Mouse (Mus musculus) stomach, embryonic 14.5 days (tissue): ENCODE data around the gene Acot11. TPM values are rescaled to one million over a fixed set of nuclear protein-coding genes. Genes with fewer than 3 reads are reported as not detected.
"Not testable (repeated sequence)": the region's sequence is repeated elsewhere in the genome, so short reads cannot be mapped to it uniquely, and the experiment has no call there.

Experiments used
- ATAC-seq: fragments of 200-750 bp; cut with Nextera tagmentation; 2 replicates; pipeline ENCODE4 v1.8.0; 2017; ENCODE audit warnings: low read depth, moderate TSS enrichment; ENCODE audit not compliant: insufficient number of reproducible peaks, insufficient read depth, low FRiP score
- H3K27ac ChIP-seq: fragments of 300-500 bp; sonication (generic); 2 replicates; pipeline ENCODE4 v1.5.1; 2014; ENCODE audit warnings: mild to moderate bottlenecking, low read length, moderate library complexity, mixed read lengths
- H3K27me3 ChIP-seq: fragments of 300-500 bp; sonication (generic); 2 replicates; pipeline ENCODE4 v1.6.1; 2014; ENCODE audit warnings: low read length, control low read depth, mixed read lengths; ENCODE audit not compliant: control insufficient read depth, insufficient read depth
- H3K36me3 ChIP-seq: fragments of 300-500 bp; sonication (generic); 2 replicates; pipeline ENCODE4 v1.6.1; 2014; ENCODE audit warnings: mild to moderate bottlenecking, control low read depth, low read length, moderate library complexity, mixed read lengths; ENCODE audit not compliant: control insufficient read depth, insufficient read depth
- H3K4me1 ChIP-seq: fragments of 300-500 bp; sonication (generic); 2 replicates; pipeline ENCODE4 v1.6.1; 2014; ENCODE audit warnings: low read length, control low read depth, mixed read lengths; ENCODE audit not compliant: control insufficient read depth, insufficient read depth
- H3K4me2 ChIP-seq: fragments of 300-500 bp; sonication (generic); replicated peaks from 2 replicates; pipeline ENCODE4 v1.6.1; 2014; ENCODE audit warnings: low read depth, low read length, control low read depth
- H3K4me3 ChIP-seq: fragments of 300-500 bp; sonication (generic); 2 replicates; pipeline ENCODE4 v1.5.1; 2014; ENCODE audit warnings: low read depth, low read length, control low read depth
- H3K9ac ChIP-seq: fragments of 300-500 bp; sonication (generic); replicated peaks from 2 replicates; pipeline ENCODE4 v1.6.1; 2014; ENCODE audit warnings: low read depth, mild to moderate bottlenecking, control low read depth, low read length, moderate library complexity, mixed read lengths
- H3K9me3 ChIP-seq: fragments of 300-500 bp; sonication (generic); 2 replicates; pipeline ENCODE4 v1.6.1; 2016; ENCODE audit warnings: low read depth, low read length, control low read depth; ENCODE audit not compliant: control insufficient read depth
- WGBS: fragments of 180-500 bp; shearing (Covaris S2); extraction: QIAGEN DNeasy Blood & Tissue Kit; methylation state at CpG from one replicate; pipeline ENCODE4 v1.1.7; 2014; 5-methylcytosine and 5-hydroxymethylcytosine counted together
- polyA plus RNA-seq: library from polyadenylated mRNA; unstranded; fragments of >200 nt; fragmentation: Nextera tagmentation; extraction: Ambion mirVana; gene quantifications from 2 replicates; pipeline ENCODE4 v1.2.1, GENCODE M21; 2014

Gene Acot11
- polyA plus RNA-seq, 1 experiment from 2014 or later = 3.7 TPM

- ATAC-seq = no peak
- Histone ChIP-seq H3K27ac (no peak overlapping the region), H3K9me3 (no peaks in the 10 kb centered on the region), H3K9ac (no peak overlapping the region), H3K4me2 (no peak overlapping the region), H3K36me3 (no peaks in the 10 kb centered on the region), H3K27me3 (no peaks in the 10 kb centered on the region), H3K4me1 (peaks cover 11% of the 10 kb centered on the region; the same call in 1 of the 2 replicates), H3K4me3 (no peak overlapping the region)
- 83% methylated on average over 4 of the region's 4 CpGs for WGBS
These were observed 1.0 kb downstream of the Acot11 start for GRCm38 (mm10) chr4:106803781-106804180.

DNA sequence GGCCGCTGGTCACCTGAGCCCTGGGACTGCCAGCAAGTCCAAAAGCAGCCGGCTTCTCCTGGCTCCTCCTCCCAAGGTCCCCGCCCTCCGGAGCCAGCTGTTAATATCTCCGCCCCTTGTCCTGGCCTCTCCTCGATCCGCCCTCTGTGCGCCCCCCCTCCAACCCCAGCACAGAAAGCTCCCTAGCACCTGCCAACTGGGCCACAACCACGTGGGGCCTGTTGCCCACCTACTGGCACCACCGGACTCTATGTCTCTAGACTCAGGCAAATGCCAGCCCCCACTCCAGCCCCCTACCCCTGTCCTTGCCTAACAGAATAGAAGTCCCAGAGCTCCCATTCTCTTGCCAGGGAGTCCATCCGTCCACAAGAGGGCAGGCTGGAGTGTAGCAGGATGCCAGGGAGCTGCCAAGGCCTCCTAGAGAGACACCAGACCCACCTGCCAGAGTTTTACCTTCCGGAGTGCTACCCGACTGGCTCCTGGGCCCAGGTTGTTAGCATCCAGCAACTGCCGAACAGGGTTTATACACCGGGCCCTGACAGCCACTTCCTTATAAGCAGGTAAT, 4.9 kb downstream of the Acot11 start:
- H3K9me3 ChIP-seq = no peaks in the 10 kb centered on the region

GRCm38 (mm10) chr4:106798908-106799546, 5.8 kb downstream of the Acot11 start:
- no peaks in the 10 kb centered on the region for H3K27me3 ChIP-seq
- ATAC-seq = no peak
- H3K4me3 ChIP-seq = no peak overlapping the region; the same call in 1 of the 2 replicates
- WGBS = 40% methylated on average over 10 of the region's 10 CpGs
- H3K9me3 ChIP-seq = no peaks in the 10 kb centered on the region
- H3K4me1 ChIP-seq = peaks cover 9% of the 10 kb centered on the region; the same call in 1 of the 2 replicates
- no peaks in the 10 kb centered on the region for H3K36me3 ChIP-seq
- no peak overlapping the region for H3K9ac ChIP-seq
- H3K4me2 ChIP-seq = peak overlapping the region; percentile 15
- peak overlapping the region; percentile 13; the same call in 1 of the 2 replicates for H3K27ac ChIP-seq

More for the DNA sequence above, 4.9 kb downstream of the Acot11 start:
- peak overlapping the region; percentile 15 for H3K4me2 ChIP-seq
- 7% methylated on average over 15 of the region's 15 CpGs for WGBS
- no peaks in the 10 kb centered on the region for H3K27me3 ChIP-seq
- no peak overlapping the region for H3K9ac ChIP-seq
- H3K27ac ChIP-seq = no peak overlapping the region
- H3K36me3 ChIP-seq = no peaks in the 10 kb centered on the region
- peaks cover 12% of the 10 kb centered on the region; the same call in 1 of the 2 replicates for H3K4me1 ChIP-seq
- H3K4me3 ChIP-seq = no peak overlapping the region; the same call in 1 of the 2 replicates
- peak; percentile 77 for ATAC-seq

DNA sequence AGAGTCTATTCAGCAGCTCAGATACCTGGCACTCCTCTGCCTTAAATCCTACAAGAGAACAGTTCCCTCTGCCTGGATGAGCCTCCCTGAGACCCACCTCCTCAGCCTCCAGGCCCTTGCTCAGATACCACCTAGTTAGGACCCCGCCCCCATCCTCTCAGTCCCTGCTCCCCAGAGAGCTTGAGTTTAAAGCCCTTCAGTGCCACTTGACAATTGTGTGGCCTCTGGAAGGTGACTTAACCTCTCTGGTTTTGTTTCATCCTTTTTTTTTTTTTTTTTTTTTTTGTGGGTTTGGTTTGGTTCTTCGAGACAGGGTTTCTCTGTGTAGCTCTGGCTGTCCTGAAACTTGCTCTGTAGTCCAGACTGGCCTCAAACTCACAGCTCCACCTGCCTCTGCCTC, 9.5 kb downstream of the Acot11 start:
- Histone ChIP-seq H3K36me3 (no peaks in the 10 kb centered on the region), H3K4me3 (no peak overlapping the region), H3K4me1 (peaks cover 9% of the 10 kb centered on the region; the same call in 1 of the 2 replicates), H3K27ac (no peak overlapping the region), H3K4me2 (no peak overlapping the region), H3K9ac (no peak overlapping the region), H3K27me3 (no peaks in the 10 kb centered on the region), H3K9me3 (no peaks in the 10 kb centered on the region)
- ATAC-seq = no peak
- 82% methylated on average over 2 of the region's 2 CpGs for WGBS

GRCm38 (mm10) chr4:106794247-106794646, 10.6 kb downstream of the Acot11 start:
- Histone ChIP-seq H3K27ac (no peak overlapping the region), H3K4me2 (no peak overlapping the region), H3K36me3 (no peaks in the 10 kb centered on the region), H3K4me1 (peaks cover 12% of the 10 kb centered on the region; the same call in 1 of the 2 replicates), H3K9ac (no peak overlapping the region), H3K4me3 (no peak overlapping the region), H3K27me3 (no peaks in the 10 kb centered on the region), H3K9me3 (no peaks in the 10 kb centered on the region)
- no peak for ATAC-seq
- 93% methylated on average over 7 of the region's 7 CpGs for WGBS

GRCm38 (mm10) chr4:106793826-106794225, 11.0 kb downstream of the Acot11 start:
- H3K36me3 ChIP-seq, H3K9ac ChIP-seq, H3K4me3 ChIP-seq, H3K9me3 ChIP-seq, H3K4me2 ChIP-seq, H3K27me3 ChIP-seq, ATAC-seq, H3K27ac ChIP-seq: not testable (repeated sequence)
- peaks cover 11% of the 10 kb centered on the region; the same call in 1 of the 2 replicates for H3K4me1 ChIP-seq
- 92% methylated on average over 9 of the region's 9 CpGs for WGBS

- H3K9me3 ChIP-seq = no peaks in the 10 kb centered on the region
- no peaks in the 10 kb centered on the region for H3K27me3 ChIP-seq
- H3K27ac ChIP-seq = no peak overlapping the region
- H3K36me3 ChIP-seq = no peaks in the 10 kb centered on the region
- H3K4me1 ChIP-seq = peaks cover 7% of the 10 kb centered on the region; the same call in 1 of the 2 replicates
- H3K9ac ChIP-seq = no peak overlapping the region
- ATAC-seq = no peak
- no peak overlapping the region for H3K4me2 ChIP-seq
- H3K4me3 ChIP-seq = no peak overlapping the region
These were observed 12.5 kb downstream of the Acot11 start for GRCm38 (mm10) chr4:106792276-106792675.

DNA sequence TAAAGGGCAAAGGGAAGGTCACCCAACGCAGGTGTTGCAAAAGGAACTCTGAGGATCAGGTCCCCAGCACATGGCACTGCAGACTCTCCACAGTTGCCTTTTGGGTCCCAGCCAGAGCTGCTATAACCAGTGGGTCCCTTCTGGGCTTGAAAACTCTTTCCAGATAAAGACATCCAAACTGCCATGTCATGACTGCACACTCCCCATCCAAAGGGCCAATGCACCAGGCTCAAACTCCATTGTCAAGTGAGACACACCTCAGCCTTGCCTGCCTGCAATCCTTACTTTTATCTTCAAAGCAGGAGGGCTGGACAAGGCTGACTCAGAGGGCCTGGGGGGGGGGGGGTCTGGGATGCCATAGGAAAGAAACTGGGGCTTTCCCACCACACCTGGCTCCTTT, 13.9 kb downstream of the Acot11 start:
- Histone ChIP-seq H3K27me3 (no peaks in the 10 kb centered on the region), H3K9me3 (no peaks in the 10 kb centered on the region), H3K9ac (no peak overlapping the region), H3K36me3 (no peaks in the 10 kb centered on the region), H3K4me1 (peaks cover 17% of the 10 kb centered on the region), H3K27ac (no peak overlapping the region), H3K4me3 (no peak overlapping the region), H3K4me2 (no peak overlapping the region)
- WGBS = 77% methylated on average over 1 of the region's 1 CpGs
- ATAC-seq = no peak
